ENCODE assay signal across 26 mouse cellular contexts in the genomic region with DNA sequence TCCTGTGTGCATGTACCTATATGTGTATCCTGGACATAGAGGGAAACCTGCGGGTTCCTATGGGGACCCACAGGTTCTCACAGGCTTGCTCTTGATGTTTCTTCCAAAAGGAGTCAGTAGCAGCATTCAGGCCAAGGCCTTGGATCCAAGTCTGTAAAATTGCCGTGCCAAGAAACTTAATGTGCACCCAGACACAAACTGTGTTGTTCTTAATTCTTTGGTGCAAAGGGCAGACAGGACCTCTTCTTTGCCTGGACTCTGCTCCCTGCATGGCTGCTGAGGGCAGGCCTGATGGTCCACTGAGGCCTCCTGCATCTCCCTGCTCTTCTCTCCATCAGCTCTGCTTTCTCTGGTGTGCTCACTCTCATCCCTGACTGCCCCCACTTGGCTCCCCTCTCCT. TPM values are rescaled to one million over a fixed set of nuclear protein-coding genes. Genes with fewer than 3 reads are reported as not detected.
A peak's percentile ranks its signal among the peaks of the same experiment; 100 is the strongest.
DNase-seq lines count a peak whose midpoint lies in the region; ATAC-seq and TF ChIP-seq lines count a peak whose summit lies in the region.
"Had no signal": no experiment of that assay in that cellular context is flagged by ENCODE, and none has a peak within 500 bp of the region (broad histone marks: within the 10 kb centered on the region; RNA-seq: fewer than 3 reads in every experiment).

No protein-coding gene starts in this region.

- no peak overlapping the region for H3K4me3 ChIP-seq in kidney, adult 2 months (ENCODE audit: insufficient read depth, low read depth, low read length)
- H3K4me3 ChIP-seq in kidney, embryonic 15.5 days (replicated peaks): no peak overlapping the region
- H3K4me3 ChIP-seq in layer of hippocampus, adult 2 months: no peak overlapping the region
- H3K4me3 ChIP-seq in forebrain, embryonic 15.5 days: no peak overlapping the region
- H3K4me3 ChIP-seq: embryonic facial prominence, embryonic 12.5 days; embryonic facial prominence, embryonic 15.5 days; heart, embryonic 12.5 days; heart, embryonic 15.5 days; hindbrain, embryonic 10.5 days; hindbrain, embryonic 13.5 days had no signal

- peak overlapping the region; percentile 79 for H3K27ac ChIP-seq in kidney, adult 2 months (ENCODE audit: insufficient read depth, low read depth, low read length)
- H3K27ac ChIP-seq in kidney, embryonic 15.5 days: no peak overlapping the region
- H3K27ac ChIP-seq in layer of hippocampus, adult 2 months: peak overlapping the region; percentile 51; the same call in 1 of the 2 replicates
- no peak overlapping the region for H3K27ac ChIP-seq in forebrain, embryonic 15.5 days (replicated peaks)
- H3K27ac ChIP-seq: embryonic facial prominence, embryonic 12.5 days; embryonic facial prominence, embryonic 15.5 days; heart, embryonic 15.5 days; hindbrain, embryonic 10.5 days; hindbrain, embryonic 13.5 days had no signal

- no peak for TF ChIP-seq POLR2A in kidney, adult 2 months (IDR thresholded peaks at IDR 0.05; ENCODE audit: low read depth, low read length)

- no peak for ATAC-seq in kidney, embryonic 15.5 days (replicated peaks; ENCODE audit: low FRiP score)
- ATAC-seq in forebrain, embryonic 15.5 days (replicated peaks): no peak
- ATAC-seq: CD4-positive, CD25-positive, alpha-beta regulatory T cell, adult 4 months; forebrain, embryonic 14.5 days had no signal

- no peaks in the 10 kb centered on the region for H3K9me3 ChIP-seq in kidney, embryonic 15.5 days (replicated peaks)
- no peaks in the 10 kb centered on the region for H3K9me3 ChIP-seq in forebrain, embryonic 15.5 days
- H3K9me3 ChIP-seq: embryonic facial prominence, embryonic 12.5 days; embryonic facial prominence, embryonic 15.5 days; heart, embryonic 12.5 days; heart, embryonic 15.5 days; hindbrain, embryonic 10.5 days; hindbrain, embryonic 13.5 days had no signal

- 61% methylated on average over 2 of the region's 2 CpGs for WGBS in kidney, adult 2 months
- 79% methylated on average over 2 of the region's 2 CpGs for WGBS in kidney, embryonic 15.5 days
- 80% methylated on average over 2 of the region's 2 CpGs for WGBS in forebrain, embryonic 15.5 days

- no peak overlapping the region for H3K4me2 ChIP-seq in kidney, embryonic 15.5 days
- H3K4me2 ChIP-seq in forebrain, embryonic 15.5 days (replicated peaks): no peak overlapping the region
- H3K4me2 ChIP-seq: embryonic facial prominence, embryonic 12.5 days; embryonic facial prominence, embryonic 15.5 days; heart, embryonic 12.5 days; heart, embryonic 15.5 days; hindbrain, embryonic 13.5 days had no signal

- H3K4me1 ChIP-seq in kidney, adult 2 months (ENCODE audit: control insufficient read depth, insufficient read depth, low read length): peaks cover 36% of the 10 kb centered on the region
- H3K4me1 ChIP-seq in kidney, embryonic 15.5 days: peaks cover 15% of the 10 kb centered on the region
- peaks cover 12% of the 10 kb centered on the region for H3K4me1 ChIP-seq in forebrain, embryonic 15.5 days

- H3K27me3 ChIP-seq in kidney, adult 2 months (replicated peaks; ENCODE audit: control insufficient read depth, insufficient read depth, low read length): no peaks in the 10 kb centered on the region
- H3K27me3 ChIP-seq in kidney, embryonic 15.5 days: no peaks in the 10 kb centered on the region
- no peaks in the 10 kb centered on the region for H3K27me3 ChIP-seq in forebrain, embryonic 15.5 days
- H3K27me3 ChIP-seq: embryonic facial prominence, embryonic 12.5 days; embryonic facial prominence, embryonic 15.5 days; heart, embryonic 12.5 days; heart, embryonic 15.5 days had no signal

- DNase-seq in kidney, adult 2 months: peak; percentile 90
- no peak for DNase-seq in layer of hippocampus, adult 2 months (ENCODE audit: low spot score in 2 of 2)
- DNase-seq in layer of hippocampus, adult 8-10 months (ENCODE audit: low spot score in 2 of 2): no peak
- peak; percentile 63 to 84 for DNase-seq in kidney, postnatal 36 days
- DNase-seq: adrenal gland, adult 2 months; adrenal gland, postnatal 14 days; cerebellum, adult 11 months; cerebellum, adult 2 months; cerebellum, adult 9-11 months; cerebellum, postnatal 25 days; gastrocnemius, postnatal 25 days; heart, adult 18-20 months; heart, postnatal 10 days; heart, postnatal 36 days had no signal

- no peaks in the 10 kb centered on the region for H3K36me3 ChIP-seq in kidney, adult 2 months (ENCODE audit: control insufficient read depth, insufficient read depth, low read length)
- H3K36me3 ChIP-seq in kidney, embryonic 15.5 days: peaks cover 35% of the 10 kb centered on the region
- no peaks in the 10 kb centered on the region for H3K36me3 ChIP-seq in forebrain, embryonic 15.5 days

- no peak overlapping the region for H3K9ac ChIP-seq in kidney, embryonic 15.5 days
- H3K9ac ChIP-seq in forebrain, embryonic 15.5 days (replicated peaks): no peak overlapping the region
- H3K9ac ChIP-seq: embryonic facial prominence, embryonic 12.5 days; embryonic facial prominence, embryonic 15.5 days; heart, embryonic 12.5 days; heart, embryonic 15.5 days; hindbrain, embryonic 13.5 days had no signal

- no peak for TF ChIP-seq CTCF in kidney, adult 2 months (conservative IDR thresholded peaks at IDR 0.05; ENCODE audit: insufficient read depth, insufficient read length, low read depth, low read length)
- TF ChIP-seq CTCF in layer of hippocampus, adult 2 months (conservative IDR thresholded peaks at IDR 0.05): no peak

RNA-seq across cellular contexts. Expression of a gene that starts 11.6 kb away (rescaled TPM):
- 382 and 459 TPM in 2 replicates for polyA plus RNA-seq in kidney, adult 2 months (2012; rRNA removed)
- 21.5 and 22.3 TPM in 2 replicates for polyA plus RNA-seq in kidney, embryonic 15.5 days (2015; fragmentation: Nextera tagmentation; extraction: Ambion mirVana)
- total RNA-seq in layer of hippocampus, adult 2 months (2021): 10 to 100 TPM; 25.0 to 25.6 TPM
- 10 to 100 TPM; 23.6 to 33.3 (median 25.8) TPM for total RNA-seq in layer of hippocampus, adult 8-10 months (2022)
- 14.0 and 15.3 TPM in 2 replicates for polyA plus RNA-seq in forebrain, embryonic 15.5 days (2015; fragmentation: Nextera tagmentation; extraction: Ambion mirVana)
- polyA plus RNA-seq: CD4-positive, CD25-positive, alpha-beta regulatory T cell, adult 4 months had no signal

RNA-seq across cellular contexts. Expression of a gene that starts 28.3 kb away (rescaled TPM):
- polyA plus RNA-seq in kidney, adult 2 months (2012; rRNA removed): 66.0 and 90.9 TPM in 2 replicates
- 28.0 and 34.3 TPM in 2 replicates for polyA plus RNA-seq in kidney, embryonic 15.5 days (2015; fragmentation: Nextera tagmentation; extraction: Ambion mirVana)
- 10 to 100 TPM in 1 of 2 experiments, 1 to 10 TPM in 1; 9.7 to 10.4 TPM for total RNA-seq in layer of hippocampus, adult 2 months (2021)
- 10 to 100 TPM in 3 of 4 experiments, 1 to 10 TPM in 1; 9.4 to 20.4 (median 14.0) TPM for total RNA-seq in layer of hippocampus, adult 8-10 months (2022)
- 17.3 and 17.9 TPM in 2 replicates for polyA plus RNA-seq in forebrain, embryonic 15.5 days (2015; fragmentation: Nextera tagmentation; extraction: Ambion mirVana)
- polyA plus RNA-seq: CD4-positive, CD25-positive, alpha-beta regulatory T cell, adult 4 months had no signal

RNA-seq across cellular contexts. Expression of a gene that starts 28.3 kb away (rescaled TPM):
- 0.33 and 0.38 TPM in 2 replicates for polyA plus RNA-seq in kidney, adult 2 months (2012; rRNA removed)
- polyA plus RNA-seq in kidney, embryonic 15.5 days (2015; fragmentation: Nextera tagmentation; extraction: Ambion mirVana): 1.4 and 1.7 TPM in 2 replicates
- 1 to 10 TPM; 1.2 to 1.5 TPM for total RNA-seq in layer of hippocampus, adult 2 months (2021)
- 1 to 10 TPM in 2 of 4 experiments, under 1 TPM in 2; 0.76 to 2.1 (median 1.1) TPM for total RNA-seq in layer of hippocampus, adult 8-10 months (2022)
- 1.2 and 1.3 TPM in 2 replicates for polyA plus RNA-seq in forebrain, embryonic 15.5 days (2015; fragmentation: Nextera tagmentation; extraction: Ambion mirVana)
- total RNA-seq: common myeloid progenitor, adult 5-6 weeks; MEL had no signal

RNA-seq across cellular contexts. Expression of a gene that starts 49.3 kb away (rescaled TPM):
- 8,110 and 8,726 TPM in 2 replicates for polyA plus RNA-seq in kidney, adult 2 months (2012; rRNA removed)
- polyA plus RNA-seq in kidney, embryonic 15.5 days (2015; fragmentation: Nextera tagmentation; extraction: Ambion mirVana): 1,594 and 1,598 TPM in 2 replicates
- 1,000 to 10,000 TPM; 3,170 to 3,409 TPM for total RNA-seq in layer of hippocampus, adult 2 months (2021)
- 1,000 to 10,000 TPM; 3,051 to 4,196 (median 3,526) TPM for total RNA-seq in layer of hippocampus, adult 8-10 months (2022)
- polyA plus RNA-seq in forebrain, embryonic 15.5 days (2015; fragmentation: Nextera tagmentation; extraction: Ambion mirVana): 1,475 and 1,516 TPM in 2 replicates

Comparison
In these comparisons a context has a peak if more than half of its experiments do, and no peak if none do; other contexts are left out.
1. H3K27ac ChIP-seq: peak in kidney, adult 2 months (single experiment) and layer of hippocampus, adult 2 months (single experiment); none in kidney, embryonic 15.5 days (single experiment) and forebrain, embryonic 15.5 days (single experiment).
2. RNA of a gene that starts 11.6 kb away (polyA plus RNA-seq): 382 to 459 TPM in kidney, adult 2 months; 21.5 to 22.3 TPM in kidney, embryonic 15.5 days and 14.0 to 15.3 TPM in forebrain, embryonic 15.5 days; every median in the first group is over 10 times any median in the second.
3. DNase-seq: peak in kidney, adult 2 months (single experiment) and kidney, postnatal 36 days (2 of 2); none in layer of hippocampus, adult 2 months (0 of 2) and layer of hippocampus, adult 8-10 months (0 of 2).